Mouse (Mus musculus): Measurements from ENCODE around the gene Dnajc11.

DNA sequence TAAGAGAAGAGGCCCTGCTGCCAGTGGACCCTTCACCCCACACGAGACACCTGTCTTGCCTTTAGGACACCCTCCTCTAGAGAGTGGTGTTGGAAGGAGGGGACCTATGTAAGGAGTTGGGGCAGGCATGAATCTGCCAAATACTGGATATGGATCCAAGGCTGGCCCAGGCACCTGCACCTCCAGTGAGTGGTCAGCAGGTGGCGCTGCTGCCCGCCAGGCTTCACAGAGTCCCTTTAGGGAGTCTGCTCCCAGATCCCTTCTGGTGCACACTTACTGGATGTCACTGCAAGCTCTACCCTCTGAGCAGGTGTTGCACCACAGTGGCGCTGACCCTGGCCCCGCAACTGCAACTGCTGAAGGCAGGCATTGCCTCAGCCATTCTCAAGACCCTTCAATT lies 47.9 kb downstream of the Dnajc11 start:
- TF ChIP-seq GATA1 (IDR thresholded peaks at IDR 0.05; ENCODE audit: low read length) (no peak), TAL1 (IDR thresholded peaks at IDR 0.05; ENCODE audit: low read length) (no peak)

All from erythroblast, embryonic 14.5 days (primary cell).